Mouse (Mus musculus): ENCODE results near the gene Unc50. TPM values are rescaled to one million over a fixed set of nuclear protein-coding genes. Genes with fewer than 3 reads are reported as not detected.

The Unc50 gene
- total and polyA plus RNA-seq, 3 experiments, result 41.8 to 75.5 (median 58.5) TPM

- peak; percentile 51; the same call in 1 of the 2 replicates for TF ChIP-seq POLR2A (IDR thresholded peaks at IDR 0.05; ENCODE audit: low read depth, low read length)
- TF ChIP-seq BHLHE40 (IDR thresholded peaks at IDR 0.05; ENCODE audit: low read depth, low read length), result no peak
- no peak for TF ChIP-seq JUND (conservative IDR thresholded peaks at IDR 0.05; ENCODE audit: low read depth, low read length)
- TF ChIP-seq MXI1 (IDR thresholded peaks at IDR 0.05; ENCODE audit: low read depth, low read length), result no peak; the same call in 1 of the 2 replicates
- no peak for TF ChIP-seq E2F4 (IDR thresholded peaks at IDR 0.05; ENCODE audit: insufficient replicate concordance, low read depth, low read length)
- TF ChIP-seq JUN (IDR thresholded peaks at IDR 0.05; ENCODE audit: insufficient read depth, low read depth, low read length), result no peak
- TF ChIP-seq MEF2A (IDR thresholded peaks at IDR 0.05; ENCODE audit: borderline replicate concordance, low read depth, low read length), result no peak
- no peak for TF ChIP-seq CTCF (conservative IDR thresholded peaks at IDR 0.05 in 1 of 2, IDR thresholded peaks at IDR 0.05 in 1 of 2; ENCODE audit: low read depth in 2 of 2, low read length in 2 of 2)
- TF ChIP-seq SIN3A (IDR thresholded peaks at IDR 0.05; ENCODE audit: low read length), result 0 out of 2 replicates have a peak, but pooled peaks have one; percentile 29
- TF ChIP-seq TBP (conservative IDR thresholded peaks at IDR 0.05; ENCODE audit: low read depth, low read length), result 0 out of 2 replicates have a peak, but pooled peaks have one; percentile 42
- peak; percentile 88 for TF ChIP-seq ZNF384 (IDR thresholded peaks at IDR 0.05; ENCODE audit: low read depth, low read length)
These were observed 48.0 kb downstream of the Unc50 start (continued) for GRCm38 (mm10) chr1:37477928-37478327.

GRCm38 (mm10) chr1:37478416-37478815 lies 48.5 kb downstream of the Unc50 start:
- in situ Hi-C loops (cut with MboI; ENCODE audit: low pct_ligation_motif_present, low pct_unique_long_range_greater_than_20kb, low sequenced_read_pairs) (no loop called here), dilution Hi-C loops (cut with MboI; ENCODE audit: extremely low pct_ligation_motif_present, extremely low pct_unique_long_range_greater_than_20kb, low sequenced_read_pairs) (no loop called here)
- no peaks in the 10 kb centered on the region for H3K9me3 ChIP-seq (replicated peaks; ENCODE audit: low read length)
- H3K27ac ChIP-seq (ENCODE audit: insufficient read depth, low read depth), result peak overlapping the region; percentile 89
- no peaks in the 10 kb centered on the region for H3K27me3 ChIP-seq (replicated peaks)
- H3K79me2 ChIP-seq (replicated peaks; ENCODE audit: control insufficient read depth, extremely low read depth, insufficient read depth, poor library complexity, severe bottlenecking), result peaks cover 24% of the 10 kb centered on the region
- H3K4me2 ChIP-seq (ENCODE audit: insufficient read depth, low read depth, poor library complexity, severe bottlenecking), result peak overlapping the region; percentile 98
- DNase-seq (ENCODE audit: extremely low read depth), result no peak
- peaks cover 7 to 23% of the 10 kb centered on the region in 2 experiments for H3K36me3 ChIP-seq (replicated peaks in 1 of 2; ENCODE audit: control insufficient read depth in 1 of 2, insufficient read depth in 1 of 2, low read length in 1 of 2)
- peak overlapping the region; percentile 92 for H3K9ac ChIP-seq (ENCODE audit: insufficient read depth, low read depth)
- peaks cover 13 to 73% of the 10 kb centered on the region in 2 experiments for H3K4me1 ChIP-seq (ENCODE audit: control insufficient read depth in 1 of 2, insufficient read depth in 2 of 2)
- peak overlapping the region; percentile 37 to 60 (median 42) for H3K4me3 ChIP-seq (replicated peaks in 1 of 3; ENCODE audit: low read depth in 2 of 3, low read length in 2 of 3, poor library complexity in 1 of 3)
- no peak for TF ChIP-seq ZNF384 (IDR thresholded peaks at IDR 0.05; ENCODE audit: low read depth, low read length)
- TF ChIP-seq EP300 (IDR thresholded peaks at IDR 0.05; ENCODE audit: low read length), result no peak
- TF ChIP-seq ZC3H11A (IDR thresholded peaks at IDR 0.05; ENCODE audit: low read depth, low read length), result no peak
- TF ChIP-seq ETS1 (conservative IDR thresholded peaks at IDR 0.05; ENCODE audit: low read depth, low read length), result no peak
- no peak for TF ChIP-seq USF2 (conservative IDR thresholded peaks at IDR 0.05; ENCODE audit: low read depth, low read length)
- no peak for TF ChIP-seq JUN (IDR thresholded peaks at IDR 0.05; ENCODE audit: insufficient read depth, low read depth, low read length)
- TF ChIP-seq USF1 (IDR thresholded peaks at IDR 0.05; ENCODE audit: low read depth, low read length), result no peak
- no peak for TF ChIP-seq SMC3 (IDR thresholded peaks at IDR 0.05; ENCODE audit: low read depth, low read length)

- peak; percentile 60 for DNase-seq (ENCODE audit: extremely low read depth)
- H3K36me3 ChIP-seq (replicated peaks in 1 of 2; ENCODE audit: control insufficient read depth in 1 of 2, insufficient read depth in 1 of 2, low read length in 1 of 2), result peaks cover 7 to 26% of the 10 kb centered on the region in 2 experiments
- H3K79me2 ChIP-seq (replicated peaks; ENCODE audit: control insufficient read depth, extremely low read depth, insufficient read depth, poor library complexity, severe bottlenecking), result peaks cover 24% of the 10 kb centered on the region
- dilution Hi-C loops (cut with MboI; ENCODE audit: extremely low pct_ligation_motif_present, extremely low pct_unique_long_range_greater_than_20kb, low sequenced_read_pairs), result no loop called here
- H3K9me3 ChIP-seq (replicated peaks; ENCODE audit: low read length), result no peaks in the 10 kb centered on the region
- H3K4me2 ChIP-seq (ENCODE audit: insufficient read depth, low read depth, poor library complexity, severe bottlenecking), result peak overlapping the region; percentile 98
- no peak overlapping the region for H3K27ac ChIP-seq (ENCODE audit: insufficient read depth, low read depth)
- in situ Hi-C loops (cut with MboI; ENCODE audit: low pct_ligation_motif_present, low pct_unique_long_range_greater_than_20kb, low sequenced_read_pairs), result no loop called here
- H3K9ac ChIP-seq (ENCODE audit: insufficient read depth, low read depth), result peak overlapping the region; percentile 92
- no peaks in the 10 kb centered on the region for H3K27me3 ChIP-seq (replicated peaks)
- no peak overlapping the region for H3K4me3 ChIP-seq (replicated peaks in 1 of 3; ENCODE audit: low read depth in 2 of 3, low read length in 2 of 3, poor library complexity in 1 of 3)
- H3K4me1 ChIP-seq (ENCODE audit: control insufficient read depth in 1 of 2, insufficient read depth in 2 of 2), result peaks cover 13 to 69% of the 10 kb centered on the region in 2 experiments
- no peak for TF ChIP-seq BHLHE40 (IDR thresholded peaks at IDR 0.05; ENCODE audit: low read depth, low read length)
- no peak for TF ChIP-seq SIN3A (IDR thresholded peaks at IDR 0.05; ENCODE audit: low read length)
- no peak for TF ChIP-seq JUND (conservative IDR thresholded peaks at IDR 0.05; ENCODE audit: low read depth, low read length)
- TF ChIP-seq GABPA (IDR thresholded peaks at IDR 0.05; ENCODE audit: insufficient replicate concordance, low read depth, low read length), result no peak
- TF ChIP-seq NELFE (IDR thresholded peaks at IDR 0.05; ENCODE audit: low read depth, low read length), result no peak
- no peak for TF ChIP-seq MAX (IDR thresholded peaks at IDR 0.05; ENCODE audit: low read length)
- no peak for TF ChIP-seq TBP (conservative IDR thresholded peaks at IDR 0.05; ENCODE audit: low read depth, low read length)
- no peak for TF ChIP-seq ELF1 (IDR thresholded peaks at IDR 0.05; ENCODE audit: low read depth, low read length)
- no peak for TF ChIP-seq TCF12 (IDR thresholded peaks at IDR 0.05; ENCODE audit: low read depth, low read length)
- no peak for TF ChIP-seq MEF2A (IDR thresholded peaks at IDR 0.05; ENCODE audit: borderline replicate concordance, low read depth, low read length)
- TF ChIP-seq SMC3 (IDR thresholded peaks at IDR 0.05; ENCODE audit: low read depth, low read length), result peak; percentile 84
- TF ChIP-seq KAT2A (IDR thresholded peaks at IDR 0.05; ENCODE audit: insufficient replicate concordance, low read length), result no peak
- TF ChIP-seq EP300 (IDR thresholded peaks at IDR 0.05; ENCODE audit: low read length), result no peak
- peak; percentile 35 to 82; a peak in 3 of 4 replicates for TF ChIP-seq CTCF (conservative IDR thresholded peaks at IDR 0.05 in 1 of 2, IDR thresholded peaks at IDR 0.05 in 1 of 2; ENCODE audit: low read depth in 2 of 2, low read length in 2 of 2)
- TF ChIP-seq PAX5 (IDR thresholded peaks at IDR 0.05; ENCODE audit: low read length), result no peak
- TF ChIP-seq ZNF384 (IDR thresholded peaks at IDR 0.05; ENCODE audit: low read depth, low read length), result no peak
- TF ChIP-seq ZC3H11A (IDR thresholded peaks at IDR 0.05; ENCODE audit: low read depth, low read length), result peak; percentile 25; the same call in 1 of the 2 replicates
- TF ChIP-seq UBTF (IDR thresholded peaks at IDR 0.05; ENCODE audit: low read depth, low read length), result no peak
- peak; percentile 84 for TF ChIP-seq RAD21 (IDR thresholded peaks at IDR 0.05; ENCODE audit: low read depth, low read length)
- no peak for TF ChIP-seq MXI1 (IDR thresholded peaks at IDR 0.05; ENCODE audit: low read depth, low read length)
- TF ChIP-seq ZKSCAN1 (IDR thresholded peaks at IDR 0.05; ENCODE audit: borderline replicate concordance, low read depth, low read length), result no peak
- no peak for TF ChIP-seq NRF1 (IDR thresholded peaks at IDR 0.05; ENCODE audit: low read depth, low read length)
These were observed 49.1 kb downstream of the Unc50 start for GRCm38 (mm10) chr1:37479074-37479473.

Measured in CH12.LX (cell line).